Comparison of ENCODE assay signal across 9 mouse cellular contexts in genomic region chr3:37585967-37586730, GRCm38 (mm10). TPM values are rescaled to one million over a fixed set of nuclear protein-coding genes. Genes with fewer than 3 reads are reported as not detected.
DNase-seq lines count a peak whose midpoint lies in the region; ATAC-seq and TF ChIP-seq lines count a peak whose summit lies in the region.
"Had no signal": no experiment of that assay in that cellular context is flagged by ENCODE, and none has a peak within 500 bp of the region (broad histone marks: within the 10 kb centered on the region; RNA-seq: fewer than 3 reads in every experiment).

No protein-coding gene starts in this region.

- peak overlapping the region; percentile 54 for H3K4me2 ChIP-seq in midbrain, embryonic 12.5 days (replicated peaks)

- peaks cover 5% of the 10 kb centered on the region; the same call in 1 of the 2 replicates for H3K9me3 ChIP-seq in midbrain, embryonic 12.5 days
- H3K9me3 ChIP-seq: megakaryocyte, embryonic 14.5 days had no signal

- H3K36me3 ChIP-seq in heart, adult 2 months (ENCODE audit: control insufficient read depth, insufficient read depth, low read length) = peaks cover 4% of the 10 kb centered on the region; the same call in 1 of the 2 replicates
- H3K36me3 ChIP-seq in kidney, adult 2 months (ENCODE audit: control insufficient read depth, insufficient read depth, low read length) = no peaks in the 10 kb centered on the region
- H3K36me3 ChIP-seq in midbrain, embryonic 12.5 days = 0 out of 2 replicates have a peak, but pooled peaks cover under 1% of the 10 kb centered on the region

- DNase-seq in frontal cortex, postnatal 36 days (ENCODE audit: low spot score in 2 of 2) = peak; percentile 14 to 26
- no peak for DNase-seq in frontal cortex, postnatal 10 days (ENCODE audit: low spot score in 2 of 2)
- peak; percentile 52 to 58 for DNase-seq in heart, adult 2 months
- DNase-seq in kidney, adult 2 months = peak; percentile 59
- DNase-seq in B cell, adult 2 months = no peak
- no peak for DNase-seq in layer of hippocampus, adult 8-10 months (ENCODE audit: low spot score in 2 of 2)

- H3K79me2 ChIP-seq in heart, adult 2 months (replicated peaks; ENCODE audit: control insufficient read depth, insufficient read depth, low read length) = no peaks in the 10 kb centered on the region

- 17% methylated on average over 15 of the region's 15 CpGs for WGBS in heart, adult 2 months
- 28% methylated on average over 15 of the region's 15 CpGs for WGBS in kidney, adult 2 months
- WGBS in midbrain, embryonic 12.5 days = under 1% methylated on average over 15 of the region's 15 CpGs

- intact Hi-C loops in heart, adult 2 months (cut with DNase I) = loop anchor here (1.0 to 5.0 kb wide), 5 partner anchors 19 to 391 kb away; partner anchors contain the start of gene Spry1

- 0 out of 2 replicates have a peak, but pooled peaks have one; percentile 11 for TF ChIP-seq POLR2A in heart, adult 2 months (IDR thresholded peaks at IDR 0.05; ENCODE audit: insufficient read depth, low read depth, low read length)
- TF ChIP-seq POLR2A in kidney, adult 2 months (IDR thresholded peaks at IDR 0.05; ENCODE audit: low read depth, low read length) = no peak

- ATAC-seq in midbrain, embryonic 12.5 days (ENCODE audit: low FRiP score, low read depth) = peak; percentile 82

- TF ChIP-seq EP300 in heart, adult 2 months (IDR thresholded peaks at IDR 0.05; ENCODE audit: insufficient read depth, low read depth, low read length) = 0 out of 2 replicates have a peak, but pooled peaks have one; percentile 5

- peak overlapping the region; percentile 62 for H3K27ac ChIP-seq in brown adipose tissue, adult 24 weeks (replicated peaks; ENCODE audit: low read depth, low read length)
- H3K27ac ChIP-seq in heart, adult 2 months = peak overlapping the region; percentile 87
- H3K27ac ChIP-seq in kidney, adult 2 months (ENCODE audit: insufficient read depth, low read depth, low read length) = peak overlapping the region; percentile 95
- H3K27ac ChIP-seq in midbrain, embryonic 12.5 days (replicated peaks) = peak overlapping the region; percentile 81

- peak overlapping the region; percentile 22 for H3K4me3 ChIP-seq in brown adipose tissue, adult 24 weeks (ENCODE audit: insufficient read depth, low read depth, low read length)
- H3K4me3 ChIP-seq in heart, adult 2 months = peak overlapping the region; percentile 27
- 0 out of 2 replicates have a peak overlapping the region, but pooled peaks have one; percentile 30 for H3K4me3 ChIP-seq in kidney, adult 2 months (ENCODE audit: insufficient read depth, low read depth, low read length)
- H3K4me3 ChIP-seq in midbrain, embryonic 12.5 days = peak overlapping the region; percentile 33
- H3K4me3 ChIP-seq: megakaryocyte, embryonic 14.5 days had no signal

- H3K4me1 ChIP-seq in brown adipose tissue, adult 24 weeks (ENCODE audit: control insufficient read depth, insufficient read depth, insufficient read length, low read length) = peaks cover 9% of the 10 kb centered on the region; the same call in 1 of the 2 replicates
- H3K4me1 ChIP-seq in heart, adult 2 months (ENCODE audit: control insufficient read depth, insufficient read depth, low read length) = peaks cover 7% of the 10 kb centered on the region
- 0 out of 2 replicates have a peak, but pooled peaks cover 2% of the 10 kb centered on the region for H3K4me1 ChIP-seq in kidney, adult 2 months (ENCODE audit: control insufficient read depth, insufficient read depth, low read length)
- peaks cover 21% of the 10 kb centered on the region for H3K4me1 ChIP-seq in midbrain, embryonic 12.5 days

- H3K27me3 ChIP-seq in heart, adult 2 months (ENCODE audit: control insufficient read depth, insufficient read depth, low read length) = no peaks in the 10 kb centered on the region
- no peaks in the 10 kb centered on the region; the same call in 1 of the 2 replicates for H3K27me3 ChIP-seq in kidney, adult 2 months (replicated peaks; ENCODE audit: control insufficient read depth, insufficient read depth, low read length)
- peaks cover 16% of the 10 kb centered on the region; the same call in 1 of the 2 replicates for H3K27me3 ChIP-seq in midbrain, embryonic 12.5 days
- H3K27me3 ChIP-seq: megakaryocyte, embryonic 14.5 days had no signal

- no peak overlapping the region; the same call in 1 of the 2 replicates for H3K9ac ChIP-seq in heart, adult 2 months (ENCODE audit: low read depth, low read length)
- H3K9ac ChIP-seq in midbrain, embryonic 12.5 days (replicated peaks) = peak overlapping the region; percentile 44

- TF ChIP-seq CTCF in heart, adult 2 months (IDR thresholded peaks at IDR 0.05) = peak; percentile 58
- no peak for TF ChIP-seq CTCF in kidney, adult 2 months (conservative IDR thresholded peaks at IDR 0.05; ENCODE audit: insufficient read depth, insufficient read length, low read depth, low read length)

RNA-seq across cellular contexts. Expression of gene Spry1, which starts 53.6 kb away (rescaled TPM):
- polyA plus RNA-seq in brown adipose tissue, adult 24 weeks (2012; ENCODE audit: insufficient read depth, insufficient read length, missing spikeins) = 9.2 and 11.4 TPM in 2 replicates
- 10 to 100 TPM; 20.7 to 28.8 TPM for total RNA-seq in heart, adult 2 months (2021)
- 34.6 and 38.1 TPM in 2 replicates for polyA plus RNA-seq in heart, adult 2 months (2012; rRNA removed)
- polyA plus RNA-seq in kidney, adult 2 months (2012; rRNA removed) = 47.3 and 50.2 TPM in 2 replicates
- 7.9 and 8.3 TPM in 2 replicates for polyA plus RNA-seq in midbrain, embryonic 12.5 days (2016; fragmentation: Nextera tagmentation; extraction: Ambion mirVana)
- total RNA-seq in layer of hippocampus, adult 8-10 months (2022) = 10 to 100 TPM in 2 of 4 experiments, 1 to 10 TPM in 2; 9.0 to 13.6 (median 10.1) TPM

Comparison
In these comparisons a context has a peak if more than half of its experiments do, and no peak if none do; other contexts are left out.
1. DNase-seq: peak in frontal cortex, postnatal 36 days (2 of 2), heart, adult 2 months (2 of 2) and kidney, adult 2 months (single experiment); none in frontal cortex, postnatal 10 days (0 of 2), B cell, adult 2 months (0 of 2) and layer of hippocampus, adult 8-10 months (0 of 2).
2. Peak in every context shown above with its lines, with median percentiles within 50 percentile points of each other: H3K27ac ChIP-seq and H3K4me3 ChIP-seq.